Mouse (Mus musculus) kidney, postnatal 4 days (tissue): ENCODE results near the gene Cobl.

Source experiments
- DNase-seq, 2 experiments: peaks; one replicate each; pipeline ENCODE4 v3.0.0; 2021; ENCODE audit warnings: mixed read lengths in 2 of 2

Cobl gene

GRCm38 (mm10) chr11:12464181-12465162 is at the start of gene Cobl:
TSS of gene Cobl (minus strand) at chr11:12464960.
- peak; percentile 62 to 79 for DNase-seq

GRCm38 (mm10) chr11:12513796-12514195 is 49.0 kb upstream of the Cobl start:
- DNase-seq: no peak

- no peak for DNase-seq
Observed at GRCm38 (mm10) chr11:12506371-12506890, 41.7 kb upstream of the Cobl start.

- DNase-seq: no peak
Observed at GRCm38 (mm10) chr11:12503756-12504155, 39.0 kb upstream of the Cobl start.

- DNase-seq: no peak
Observed at GRCm38 (mm10) chr11:12501721-12502120, 37.0 kb upstream of the Cobl start.

- DNase-seq: no peak
Observed at GRCm38 (mm10) chr11:12493791-12494190, 29.0 kb upstream of the Cobl start.

GRCm38 (mm10) chr11:12479856-12480403 is 15.2 kb upstream of the Cobl start:
- DNase-seq: no peak

- DNase-seq: peak; percentile 24 to 46
Observed at GRCm38 (mm10) chr11:12474299-12474935, 9.7 kb upstream of the Cobl start.

GRCm38 (mm10) chr11:12473625-12474298 is 9.0 kb upstream of the Cobl start:
- peak in 1 of 2 experiments; percentile 25 for DNase-seq

GRCm38 (mm10) chr11:12469638-12470037 is 4.9 kb upstream of the Cobl start:
- no peak for DNase-seq

GRCm38 (mm10) chr11:12468661-12469060 is 3.9 kb upstream of the Cobl start:
- no peak for DNase-seq

- no peak for DNase-seq
Observed at GRCm38 (mm10) chr11:12467836-12468235, 3.1 kb upstream of the Cobl start.

- DNase-seq: no peak
Observed at GRCm38 (mm10) chr11:12467217-12467616, 2.5 kb upstream of the Cobl start.

- DNase-seq: no peak
Observed at GRCm38 (mm10) chr11:12466606-12467005, 1.8 kb upstream of the Cobl start.

- peak; percentile 5 to 26 for DNase-seq
Observed at GRCm38 (mm10) chr11:12465229-12465628, 469 bp upstream of the Cobl start.

- DNase-seq: no peak
Observed at GRCm38 (mm10) chr11:12463615-12464170, 1.1 kb downstream of the Cobl start.

- no peak for DNase-seq
Observed at GRCm38 (mm10) chr11:12459781-12460581, 4.8 kb downstream of the Cobl start.

- DNase-seq: no peak
Observed at GRCm38 (mm10) chr11:12458814-12459213, 5.9 kb downstream of the Cobl start.

- no peak for DNase-seq
Observed at GRCm38 (mm10) chr11:12458392-12458791, 6.4 kb downstream of the Cobl start.

GRCm38 (mm10) chr11:12448101-12448500 is 16.7 kb downstream of the Cobl start:
- no peak for DNase-seq

- DNase-seq: no peak
Observed at GRCm38 (mm10) chr11:12445222-12445621, 19.5 kb downstream of the Cobl start.

GRCm38 (mm10) chr11:12444215-12444614 is 20.5 kb downstream of the Cobl start:
- no peak for DNase-seq
